Comparison of ENCODE assay signal across 13 mouse cellular contexts in the genomic region with DNA sequence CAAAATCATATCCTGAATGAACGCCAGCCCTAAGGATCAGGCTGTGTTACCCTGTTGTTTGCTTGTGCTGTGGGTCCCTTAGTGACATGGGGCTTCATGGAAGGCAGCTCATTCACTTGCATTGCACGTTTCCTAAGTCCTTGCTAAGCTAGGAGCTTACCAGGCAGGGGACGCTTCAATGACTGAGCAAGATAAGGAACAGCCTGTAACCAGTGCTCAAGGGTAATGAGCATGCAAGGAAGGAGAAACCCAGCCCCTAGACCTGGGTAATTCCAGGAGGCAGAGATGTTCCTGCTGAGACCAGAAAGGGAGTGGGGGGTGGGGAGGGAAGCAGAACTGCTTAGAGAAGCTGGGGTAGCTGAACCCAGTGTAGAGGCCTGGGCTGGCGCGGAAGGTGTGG.
DNase-seq lines count a peak whose midpoint lies in the region; ATAC-seq and TF ChIP-seq lines count a peak whose summit lies in the region.
"Had no signal": no experiment of that assay in that cellular context is flagged by ENCODE, and none has a peak within 500 bp of the region (broad histone marks: within the 10 kb centered on the region; RNA-seq: fewer than 3 reads in every experiment).

No protein-coding gene starts in this region.

- no peak overlapping the region for H3K4me2 ChIP-seq in forebrain, embryonic 14.5 days (ENCODE audit: low read length)
- no peak overlapping the region for H3K4me2 ChIP-seq in stomach, embryonic 15.5 days
- H3K4me2 ChIP-seq in stomach, postnatal 0 days (replicated peaks; ENCODE audit: low read depth), result no peak overlapping the region
- no peak overlapping the region for H3K4me2 ChIP-seq in liver, embryonic 13.5 days
- H3K4me2 ChIP-seq: forebrain, embryonic 15.5 days; lung, embryonic 14.5 days had no signal

- peaks cover 45% of the 10 kb centered on the region for H3K36me3 ChIP-seq in forebrain, embryonic 10.5 days (replicated peaks)
- no peaks in the 10 kb centered on the region for H3K36me3 ChIP-seq in forebrain, embryonic 14.5 days (ENCODE audit: control insufficient read depth, insufficient read depth, low read length)
- H3K36me3 ChIP-seq in stomach, embryonic 15.5 days, result peaks cover 17% of the 10 kb centered on the region; the same call in 1 of the 2 replicates
- H3K36me3 ChIP-seq in stomach, postnatal 0 days (ENCODE audit: control insufficient read depth, insufficient read depth, low read length), result peaks cover 8% of the 10 kb centered on the region
- H3K36me3 ChIP-seq in liver, embryonic 13.5 days, result no peaks in the 10 kb centered on the region
- H3K36me3 ChIP-seq: forebrain, embryonic 15.5 days had no signal

- peaks cover 34% of the 10 kb centered on the region for H3K4me1 ChIP-seq in forebrain, embryonic 10.5 days
- no peaks in the 10 kb centered on the region for H3K4me1 ChIP-seq in forebrain, embryonic 14.5 days (ENCODE audit: control insufficient read depth, insufficient read depth, low read length)
- no peaks in the 10 kb centered on the region for H3K4me1 ChIP-seq in stomach, embryonic 15.5 days
- no peaks in the 10 kb centered on the region for H3K4me1 ChIP-seq in stomach, postnatal 0 days (replicated peaks; ENCODE audit: control insufficient read depth, insufficient read depth)
- peaks cover 83% of the 10 kb centered on the region for H3K4me1 ChIP-seq in liver, embryonic 13.5 days (replicated peaks)
- H3K4me1 ChIP-seq: forebrain, embryonic 15.5 days had no signal

- H3K27ac ChIP-seq in forebrain, embryonic 10.5 days, result peak overlapping the region; percentile 31; the same call in 1 of the 2 replicates
- H3K27ac ChIP-seq in forebrain, embryonic 14.5 days (ENCODE audit: low read depth, low read length), result no peak overlapping the region
- H3K27ac ChIP-seq in stomach, embryonic 15.5 days, result no peak overlapping the region
- no peak overlapping the region for H3K27ac ChIP-seq in stomach, postnatal 0 days (replicated peaks)
- H3K27ac ChIP-seq in liver, embryonic 13.5 days, result peak overlapping the region; percentile 82
- H3K27ac ChIP-seq: forebrain, embryonic 15.5 days had no signal

- no peak for TF ChIP-seq EP300 in stomach, postnatal 0 days (optimal IDR thresholded peaks at IDR 0.05)

- WGBS in forebrain, embryonic 10.5 days, result 62% methylated on average over 5 of the region's 5 CpGs
- WGBS in forebrain, embryonic 14.5 days, result 55% methylated on average over 5 of the region's 5 CpGs
- 72% methylated on average over 5 of the region's 5 CpGs for WGBS in stomach, embryonic 15.5 days
- WGBS in stomach, postnatal 0 days, result 72% methylated on average over 5 of the region's 5 CpGs
- WGBS in liver, embryonic 13.5 days (ENCODE audit: insufficient replicate concordance), result 51% methylated on average over 5 of the region's 5 CpGs

- no peak for ATAC-seq in forebrain, embryonic 14.5 days
- ATAC-seq in stomach, embryonic 15.5 days (ENCODE audit: insufficient read depth, low FRiP score, low read depth), result peak; percentile 33; the same call in 1 of the 2 replicates
- ATAC-seq in stomach, postnatal 0 days (ENCODE audit: low FRiP score, low TSS enrichment), result no peak
- ATAC-seq in liver, embryonic 13.5 days (ENCODE audit: low read depth), result peak; percentile 85
- ATAC-seq in granulocyte monocyte progenitor cell, adult 5-6 weeks (replicated peaks; ENCODE audit: poor library complexity, severe bottlenecking), result no peak
- ATAC-seq: forebrain, embryonic 15.5 days had no signal

- DNase-seq in forebrain, embryonic 10.5 days (ENCODE audit: extremely low spot score, low spot score), result no peak
- no peak for DNase-seq in forebrain, embryonic 14.5 days (ENCODE audit: low spot score)
- DNase-seq in stomach, postnatal 0 days (ENCODE audit: low spot score), result no peak
- DNase-seq in liver, embryonic 13.5 days, result no peak
- DNase-seq in gastrocnemius, postnatal 4 days (ENCODE audit: low spot score in 2 of 2), result no peak
- DNase-seq in testis, postnatal 14 days (ENCODE audit: low spot score), result no peak
- DNase-seq: cerebellum, postnatal 25 days; gastrocnemius, postnatal 14 days; heart, postnatal 10 days; lung, embryonic 14.5 days had no signal

- H3K9ac ChIP-seq in forebrain, embryonic 14.5 days (ENCODE audit: low read length), result no peak overlapping the region
- H3K9ac ChIP-seq in stomach, embryonic 15.5 days, result no peak overlapping the region
- H3K9ac ChIP-seq in stomach, postnatal 0 days (ENCODE audit: low read length), result no peak overlapping the region
- peak overlapping the region; percentile 51 for H3K9ac ChIP-seq in liver, embryonic 13.5 days
- H3K9ac ChIP-seq: forebrain, embryonic 15.5 days; lung, embryonic 14.5 days had no signal

- H3K27me3 ChIP-seq in forebrain, embryonic 10.5 days (ENCODE audit: poor library complexity, severe bottlenecking), result no peaks in the 10 kb centered on the region
- no peaks in the 10 kb centered on the region for H3K27me3 ChIP-seq in forebrain, embryonic 14.5 days (replicated peaks; ENCODE audit: control insufficient read depth, insufficient read depth, low read length)
- no peaks in the 10 kb centered on the region for H3K27me3 ChIP-seq in stomach, embryonic 15.5 days (replicated peaks)
- no peaks in the 10 kb centered on the region for H3K27me3 ChIP-seq in stomach, postnatal 0 days (ENCODE audit: control insufficient read depth, insufficient read depth, low read length)
- H3K27me3 ChIP-seq in liver, embryonic 13.5 days, result no peaks in the 10 kb centered on the region
- H3K27me3 ChIP-seq: forebrain, embryonic 15.5 days had no signal

- no peak overlapping the region for H3K4me3 ChIP-seq in forebrain, embryonic 10.5 days
- H3K4me3 ChIP-seq in forebrain, embryonic 14.5 days (ENCODE audit: low read depth, low read length), result no peak overlapping the region
- H3K4me3 ChIP-seq in stomach, embryonic 15.5 days (replicated peaks), result no peak overlapping the region
- H3K4me3 ChIP-seq in stomach, postnatal 0 days (ENCODE audit: low read depth, low read length), result no peak overlapping the region
- H3K4me3 ChIP-seq in liver, embryonic 13.5 days (replicated peaks), result no peak overlapping the region
- H3K4me3 ChIP-seq: forebrain, embryonic 15.5 days had no signal

- no peaks in the 10 kb centered on the region for H3K9me3 ChIP-seq in forebrain, embryonic 10.5 days
- H3K9me3 ChIP-seq in forebrain, embryonic 14.5 days (replicated peaks; ENCODE audit: control insufficient read depth, low read length), result no peaks in the 10 kb centered on the region
- H3K9me3 ChIP-seq in stomach, embryonic 15.5 days, result no peaks in the 10 kb centered on the region
- H3K9me3 ChIP-seq in stomach, postnatal 0 days (ENCODE audit: control insufficient read depth, low read length), result no peaks in the 10 kb centered on the region
- no peaks in the 10 kb centered on the region for H3K9me3 ChIP-seq in liver, embryonic 13.5 days (replicated peaks)
- H3K9me3 ChIP-seq: forebrain, embryonic 15.5 days had no signal

- no peak for TF ChIP-seq CTCF in stomach, postnatal 0 days (IDR thresholded peaks at IDR 0.05; ENCODE audit: low read depth)

Comparison
In these comparisons a context has a peak if more than half of its experiments do, and no peak if none do; other contexts are left out.
1. H3K27ac ChIP-seq: peak in forebrain, embryonic 10.5 days (single experiment) and liver, embryonic 13.5 days (single experiment); none in forebrain, embryonic 14.5 days (single experiment), stomach, embryonic 15.5 days (single experiment) and stomach, postnatal 0 days (single experiment).
2. ATAC-seq: peak in stomach, embryonic 15.5 days (single experiment) and liver, embryonic 13.5 days (single experiment); none in forebrain, embryonic 14.5 days (single experiment), stomach, postnatal 0 days (single experiment) and granulocyte monocyte progenitor cell, adult 5-6 weeks (single experiment).